Mouse (Mus musculus) embryonic facial prominence, embryonic 10.5 days (tissue): ENCODE results near the gene Adcy7. TPM values are rescaled to one million over a fixed set of nuclear protein-coding genes. Genes with fewer than 3 reads are reported as not detected.

ENCODE experiments used
- DNase-seq: peaks from one replicate; pipeline ENCODE4 v3.0.0-alpha.2; 2017; ENCODE audit warnings: low spot score
- H3K27ac ChIP-seq: fragments of 300-500 bp; sonication (generic); replicated peaks from 2 replicates; pipeline ENCODE4 v1.5.1; 2016; ENCODE audit warnings: mild to moderate bottlenecking
- H3K27me3 ChIP-seq: fragments of 300-500 bp; sonication (generic); replicated peaks from 2 replicates; pipeline ENCODE4 v1.6.1; 2016; ENCODE audit warnings: low read depth, mild to moderate bottlenecking; ENCODE audit not compliant: poor library complexity, severe bottlenecking
- H3K36me3 ChIP-seq: fragments of 300-500 bp; sonication (generic); replicated peaks from 2 replicates; pipeline ENCODE4 v1.6.1; 2016; ENCODE audit warnings: mild to moderate bottlenecking, moderate library complexity
- H3K4me1 ChIP-seq: fragments of 300-500 bp; sonication (generic); 2 replicates; pipeline ENCODE4 v1.6.1; 2016
- H3K4me3 ChIP-seq: fragments of 300-500 bp; sonication (generic); 2 replicates; pipeline ENCODE4 v1.5.1; 2016; ENCODE audit warnings: mild to moderate bottlenecking, moderate library complexity
- H3K9me3 ChIP-seq: fragments of 300-500 bp; sonication (generic); 2 replicates; pipeline ENCODE4 v1.6.1; 2016; ENCODE audit warnings: mild to moderate bottlenecking
- WGBS: fragments of 180-500 bp; shearing (Covaris S2); methylation state at CpG from one replicate; pipeline ENCODE4 v1.1.7; 2016; 5-methylcytosine and 5-hydroxymethylcytosine counted together
- polyA plus RNA-seq: library from polyadenylated mRNA; unstranded; fragments of >200 nt; fragmentation: Nextera tagmentation; extraction: Ambion mirVana; gene quantifications from 2 replicates; pipeline ENCODE4 v1.2.1, GENCODE M21; 2016

Gene Adcy7
- polyA plus RNA-seq, 1 experiment from 2014 or later, result 2.6 TPM

GRCm38 (mm10) chr8:88326328-88326727 lies 54.1 kb downstream of the Adcy7 start:
- no peak overlapping the region for H3K4me3 ChIP-seq
- DNase-seq, result no peak
- H3K27me3 ChIP-seq, result no peaks in the 10 kb centered on the region
- H3K27ac ChIP-seq, result no peak overlapping the region
- WGBS, result 95% methylated on average over 12 of the region's 12 CpGs
- H3K4me1 ChIP-seq, result peaks cover 3% of the 10 kb centered on the region; the same call in 1 of the 2 replicates
- no peaks in the 10 kb centered on the region for H3K9me3 ChIP-seq
- peaks cover 84% of the 10 kb centered on the region for H3K36me3 ChIP-seq

- H3K36me3 ChIP-seq, result peaks cover 97% of the 10 kb centered on the region
- no peak overlapping the region for H3K27ac ChIP-seq
- H3K9me3 ChIP-seq, result no peaks in the 10 kb centered on the region
- WGBS, result 84% methylated on average over 6 of the region's 6 CpGs
- no peaks in the 10 kb centered on the region for H3K4me1 ChIP-seq
- H3K4me3 ChIP-seq, result no peak overlapping the region
- H3K27me3 ChIP-seq, result no peaks in the 10 kb centered on the region
- no peak for DNase-seq
Measured at GRCm38 (mm10) chr8:88328689-88329088, 56.5 kb downstream of the Adcy7 start.

GRCm38 (mm10) chr8:88330816-88331215 lies 58.6 kb downstream of the Adcy7 start:
- Histone ChIP-seq H3K27ac (no peak overlapping the region), H3K36me3 (peaks cover 99% of the 10 kb centered on the region), H3K4me3 (no peak overlapping the region), H3K4me1 (no peaks in the 10 kb centered on the region), H3K27me3 (no peaks in the 10 kb centered on the region), H3K9me3 (no peaks in the 10 kb centered on the region)
- DNase-seq, result no peak
- 97% methylated on average over 3 of the region's 3 CpGs for WGBS

- no peak for DNase-seq
- Histone ChIP-seq H3K4me1 (no peaks in the 10 kb centered on the region), H3K27ac (no peak overlapping the region), H3K36me3 (peaks cover 99% of the 10 kb centered on the region), H3K27me3 (no peaks in the 10 kb centered on the region), H3K9me3 (no peaks in the 10 kb centered on the region), H3K4me3 (no peak overlapping the region)
- 94% methylated on average over 2 of the region's 2 CpGs for WGBS
Measured at GRCm38 (mm10) chr8:88334384-88334783, 62.2 kb downstream of the Adcy7 start.

GRCm38 (mm10) chr8:88334975-88335374 lies 62.8 kb downstream of the Adcy7 start:
- DNase-seq, result no peak
- H3K36me3 ChIP-seq, result peaks cover 99% of the 10 kb centered on the region

GRCm38 (mm10) chr8:88339221-88339620 lies 67.0 kb downstream of the Adcy7 start:
- H3K27me3 ChIP-seq, result no peaks in the 10 kb centered on the region
- H3K27ac ChIP-seq, result no peak overlapping the region
- H3K4me1 ChIP-seq, result no peaks in the 10 kb centered on the region
- DNase-seq, result no peak
- peaks cover 100% of the 10 kb centered on the region for H3K36me3 ChIP-seq
- H3K9me3 ChIP-seq, result no peaks in the 10 kb centered on the region
- WGBS, result 86% methylated on average over 3 of the region's 3 CpGs
- H3K4me3 ChIP-seq, result no peak overlapping the region

More at GRCm38 (mm10) chr8:88334975-88335374, 62.8 kb downstream of the Adcy7 start:
- H3K4me3 ChIP-seq, result no peak overlapping the region
- H3K4me1 ChIP-seq, result no peaks in the 10 kb centered on the region
- H3K9me3 ChIP-seq, result no peaks in the 10 kb centered on the region
- no peak overlapping the region for H3K27ac ChIP-seq
- 85% methylated on average over 3 of the region's 3 CpGs for WGBS
- H3K27me3 ChIP-seq, result no peaks in the 10 kb centered on the region

GRCm38 (mm10) chr8:88339887-88340695 lies 67.9 kb downstream of the Adcy7 start:
- no peak for DNase-seq
- Histone ChIP-seq H3K9me3 (no peaks in the 10 kb centered on the region), H3K27ac (no peak overlapping the region), H3K27me3 (no peaks in the 10 kb centered on the region), H3K36me3 (peaks cover 100% of the 10 kb centered on the region), H3K4me1 (no peaks in the 10 kb centered on the region), H3K4me3 (no peak overlapping the region)
- 79% methylated on average over 2 of the region's 2 CpGs for WGBS

- no peaks in the 10 kb centered on the region for H3K27me3 ChIP-seq
- peaks cover 100% of the 10 kb centered on the region for H3K36me3 ChIP-seq
- H3K4me1 ChIP-seq, result no peaks in the 10 kb centered on the region
- H3K27ac ChIP-seq, result no peak overlapping the region
- WGBS, result 90% methylated on average over 4 of the region's 4 CpGs
- H3K9me3 ChIP-seq, result no peaks in the 10 kb centered on the region
- no peak overlapping the region for H3K4me3 ChIP-seq
- DNase-seq, result no peak
Measured at GRCm38 (mm10) chr8:88342026-88342425, 69.8 kb downstream of the Adcy7 start.

GRCm38 (mm10) chr8:88349046-88349445 lies 76.8 kb downstream of the Adcy7 start:
- no peaks in the 10 kb centered on the region for H3K27me3 ChIP-seq
- DNase-seq, result no peak
- H3K4me3 ChIP-seq, result no peak overlapping the region
- no peak overlapping the region for H3K27ac ChIP-seq
- WGBS, result 83% methylated on average over 2 of the region's 2 CpGs
- no peaks in the 10 kb centered on the region for H3K4me1 ChIP-seq
- H3K36me3 ChIP-seq, result peaks cover 99% of the 10 kb centered on the region
- no peaks in the 10 kb centered on the region for H3K9me3 ChIP-seq

- Histone ChIP-seq H3K4me1 (peaks cover 18% of the 10 kb centered on the region), H3K9me3 (peaks cover 5% of the 10 kb centered on the region; the same call in 1 of the 2 replicates), H3K27me3 (no peaks in the 10 kb centered on the region), H3K4me3 (no peak overlapping the region), H3K36me3 (peaks cover 75% of the 10 kb centered on the region), H3K27ac (no peak overlapping the region)
- WGBS, result 76% methylated on average over 5 of the region's 5 CpGs
- DNase-seq, result no peak
Measured at GRCm38 (mm10) chr8:88357226-88357933, 85.2 kb downstream of the Adcy7 start.

- peaks cover 18% of the 10 kb centered on the region for H3K4me1 ChIP-seq
- H3K27me3 ChIP-seq, result no peaks in the 10 kb centered on the region
- H3K27ac ChIP-seq, result no peak overlapping the region
- DNase-seq, result no peak
- WGBS, result 90% methylated on average over 5 of the region's 5 CpGs
- H3K36me3 ChIP-seq, result peaks cover 69% of the 10 kb centered on the region
- H3K4me3 ChIP-seq, result no peak overlapping the region
- H3K9me3 ChIP-seq, result peaks cover 5% of the 10 kb centered on the region; the same call in 1 of the 2 replicates
Measured at GRCm38 (mm10) chr8:88357946-88358345, 85.7 kb downstream of the Adcy7 start.

GRCm38 (mm10) chr8:88359959-88360358 lies 87.8 kb downstream of the Adcy7 start:
- 0 out of 2 replicates have a peak, but pooled peaks cover 7% of the 10 kb centered on the region for H3K27me3 ChIP-seq
- H3K4me1 ChIP-seq, result peaks cover 18% of the 10 kb centered on the region
- 91% methylated on average over 2 of the region's 2 CpGs for WGBS
- no peak for DNase-seq
- peak overlapping the region; percentile 99; the same call in 1 of the 2 replicates for H3K4me3 ChIP-seq
- H3K36me3 ChIP-seq, result peaks cover 49% of the 10 kb centered on the region
- no peak overlapping the region for H3K27ac ChIP-seq
- H3K9me3 ChIP-seq, result peaks cover 5% of the 10 kb centered on the region; the same call in 1 of the 2 replicates
